Mouse (Mus musculus) thymus, postnatal 0 days (tissue): ENCODE measurements around the gene Gm9117. TPM values are rescaled to one million over a fixed set of nuclear protein-coding genes. Genes with fewer than 3 reads are reported as not detected.
"Not testable (repeated sequence)": the region's sequence is repeated elsewhere in the genome, so short reads cannot be mapped to it uniquely, and the experiment has no call there.

Experiments
- DNase-seq: peaks from one replicate; pipeline ENCODE4 v3.0.0-alpha.2; 2015; ENCODE audit warnings: low spot score
- polyA plus RNA-seq: library from polyadenylated mRNA; unstranded; fragments of >200 nt; fragmentation: Nextera tagmentation; extraction: Ambion mirVana; gene quantifications from 2 replicates; pipeline ENCODE4 v1.2.1, GENCODE M21; 2015

Gm9117 gene
- polyA plus RNA-seq, result not detected in 2 replicates

DNA sequence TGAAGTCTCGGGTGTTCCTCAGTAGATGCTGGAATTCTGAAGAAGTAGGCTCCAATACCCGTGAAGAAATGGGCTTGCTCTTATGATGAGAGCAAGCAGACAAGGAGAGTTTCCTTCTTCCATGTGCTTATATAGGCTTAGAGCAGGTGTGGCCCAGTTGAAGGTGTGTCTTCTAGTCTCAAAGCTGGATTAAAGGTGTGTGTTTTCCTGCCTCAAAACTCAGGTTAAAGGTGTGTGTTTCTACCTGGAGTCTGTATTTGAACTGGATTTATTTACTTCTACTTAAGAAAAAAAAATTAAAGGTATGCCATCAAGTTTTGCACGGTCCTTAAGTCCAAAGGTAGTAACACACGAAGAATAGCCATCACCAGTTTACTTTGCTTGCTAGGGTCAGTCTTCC lies at the start of gene Gm9117:
TSS of gene Gm9117 (minus strand) at position 101 of the 400 bp plus-strand sequence.
- DNase-seq, result not testable (repeated sequence)

- not testable (repeated sequence) for DNase-seq
Measured at GRCm38 (mm10) chr3:93968938-93969337, 25.6 kb upstream of the Gm9117 start.

DNA sequence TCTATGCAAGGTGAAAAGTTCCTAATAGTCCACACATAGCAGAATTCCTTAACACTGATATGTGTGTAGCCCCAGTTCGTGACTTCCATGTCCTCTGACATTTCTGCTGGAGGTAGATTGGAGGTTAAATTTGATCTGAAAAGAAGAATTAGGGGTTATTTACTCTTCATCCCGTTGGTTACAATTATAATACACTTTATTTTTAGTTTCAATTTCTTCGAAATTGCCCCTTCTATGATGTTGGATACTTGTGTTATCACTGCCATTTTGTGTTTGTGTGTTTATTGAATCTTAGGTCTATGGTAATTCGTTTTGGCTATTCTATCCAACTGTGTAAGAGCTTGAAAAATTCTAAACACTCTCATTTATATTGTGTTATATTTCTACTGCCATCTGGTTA lies 17.9 kb upstream of the Gm9117 start, which contains the start of gene Tdpoz5:
TSS of gene Tdpoz5 (minus strand) at position 101 of the 400 bp plus-strand sequence.
- DNase-seq, result not testable (repeated sequence)

- not testable (repeated sequence) for DNase-seq
Measured at GRCm38 (mm10) chr3:93938386-93938785, 5.0 kb downstream of the Gm9117 start.

Other genes starting within 250 kb of the Gm9117 start
- not detected in 2 replicates for gene Gm5773, start 170.5 kb downstream of the Gm9117 start, polyA plus RNA-seq
- gene Tdpoz4, start 147.1 kb downstream of the Gm9117 start, polyA plus RNA-seq, result not detected in 2 replicates
- gene Tdpoz3, start 117.5 kb downstream of the Gm9117 start, polyA plus RNA-seq, result not detected in 2 replicates
- gene Tdpoz5, start 17.8 kb upstream of the Gm9117 start, polyA plus RNA-seq, result not detected in 2 replicates
- 0.08 TPM in 1 of 2 replicates, not detected in the other for gene Gm9125, start 111.3 kb upstream of the Gm9117 start, polyA plus RNA-seq
- gene Gm10697, start 129.1 kb upstream of the Gm9117 start, polyA plus RNA-seq, result not detected in 2 replicates
- 0.08 TPM in 1 of 2 replicates, not detected in the other for gene Gm10696, start 234.7 kb upstream of the Gm9117 start, polyA plus RNA-seq